Mouse (Mus musculus): ENCODE data around the gene Klrb1f.
"Not testable (repeated sequence)": the region's sequence is repeated elsewhere in the genome, so short reads cannot be mapped to it uniquely, and the experiment has no call there.

DNA sequence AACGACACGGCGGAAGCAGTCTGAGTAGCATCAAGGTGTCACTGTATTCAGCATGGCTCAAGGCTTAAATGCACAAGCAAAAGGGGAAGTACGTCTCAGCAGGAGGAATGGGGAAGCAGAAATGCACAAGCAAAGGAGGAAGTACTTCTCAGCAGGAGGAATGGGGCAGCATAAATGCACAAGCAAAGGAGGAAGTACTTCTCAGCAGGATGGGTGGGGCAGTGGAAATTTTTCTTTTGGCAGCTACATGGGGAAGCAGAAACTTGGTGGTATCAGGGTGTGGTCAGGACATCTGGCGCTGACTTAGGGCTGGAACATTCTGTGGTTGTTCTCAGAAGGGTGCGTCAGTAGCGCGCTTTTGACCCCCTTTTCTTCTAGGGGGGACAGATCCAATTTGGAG is 42.9 kb downstream of the Klrb1f start:
- not testable (repeated sequence) for TF ChIP-seq CTCF (IDR thresholded peaks at IDR 0.05); POLR2A (IDR thresholded peaks at IDR 0.05; ENCODE audit: insufficient read depth, low read depth, low read length); EP300 (IDR thresholded peaks at IDR 0.05; ENCODE audit: insufficient read depth, low read depth, low read length)
